Mouse (Mus musculus) olfactory bulb, adult 2 months (tissue): ENCODE data around the gene Prelid3b.

Source experiments
- CTCF ChIP-seq: fragments of 200-500 bp; IDR thresholded peaks from 2 replicates; pipeline ENCODE4 v1.5.1; 2012; ENCODE audit warnings: low read depth, mild to moderate bottlenecking, low read length, moderate library complexity; ENCODE audit not compliant: insufficient read depth
- POLR2A ChIP-seq: fragments of 200-500 bp; IDR thresholded peaks from 2 replicates; pipeline ENCODE4 v1.6.1; 2012; ENCODE audit warnings: mild to moderate bottlenecking, low read depth, low read length, moderate library complexity; ENCODE audit not compliant: insufficient read depth

DNA sequence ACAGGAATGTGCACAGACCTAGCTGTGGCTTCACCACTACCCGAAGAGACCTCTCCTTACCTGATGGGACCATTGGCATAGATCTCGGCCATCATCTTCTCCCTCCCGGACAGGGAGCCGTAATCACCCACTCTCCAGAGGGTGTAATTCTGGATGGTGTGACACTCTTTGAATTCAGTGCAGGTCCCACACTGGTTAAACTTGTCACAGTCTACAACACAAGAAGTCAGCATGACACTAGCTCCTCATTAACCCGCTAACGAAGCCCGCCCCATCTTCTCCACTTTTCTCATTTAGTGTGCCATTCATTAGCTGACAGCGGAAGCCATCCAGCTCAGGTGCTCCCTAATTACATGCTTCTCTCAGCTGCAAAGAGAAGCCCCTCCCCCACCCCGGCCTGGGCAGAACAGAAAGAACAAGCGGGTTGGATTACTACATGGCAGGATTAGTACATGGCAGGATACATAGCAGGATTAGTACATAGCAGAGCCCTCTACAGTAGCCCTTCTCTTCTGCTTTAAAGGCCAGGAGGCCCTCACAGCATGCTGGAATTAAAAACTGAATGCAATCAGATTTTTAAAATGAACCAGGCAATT, 43.8 kb downstream of the Prelid3b start:
- TF ChIP-seq CTCF (no peak), POLR2A (no peak)
